Mouse (Mus musculus) small intestine, adult 2 months (tissue): ENCODE data around the gene Mrtfa.

Source experiments
- CTCF ChIP-seq: fragments of 200-500 bp; IDR thresholded peaks from 2 replicates; pipeline ENCODE4 v1.5.1; 2012; ENCODE audit warnings: low read depth, mild to moderate bottlenecking, control low read depth, inconsistent platforms, low read length, moderate library complexity, mixed read lengths; ENCODE audit not compliant: insufficient replicate concordance, insufficient read length; ENCODE audit errors: extremely low read depth
- POLR2A ChIP-seq: fragments of 200-500 bp; IDR thresholded peaks from 2 replicates; pipeline ENCODE4 v1.6.1; 2012; ENCODE audit warnings: low read depth, mild to moderate bottlenecking, control low read depth, inconsistent platforms, low read length, moderate library complexity

DNA sequence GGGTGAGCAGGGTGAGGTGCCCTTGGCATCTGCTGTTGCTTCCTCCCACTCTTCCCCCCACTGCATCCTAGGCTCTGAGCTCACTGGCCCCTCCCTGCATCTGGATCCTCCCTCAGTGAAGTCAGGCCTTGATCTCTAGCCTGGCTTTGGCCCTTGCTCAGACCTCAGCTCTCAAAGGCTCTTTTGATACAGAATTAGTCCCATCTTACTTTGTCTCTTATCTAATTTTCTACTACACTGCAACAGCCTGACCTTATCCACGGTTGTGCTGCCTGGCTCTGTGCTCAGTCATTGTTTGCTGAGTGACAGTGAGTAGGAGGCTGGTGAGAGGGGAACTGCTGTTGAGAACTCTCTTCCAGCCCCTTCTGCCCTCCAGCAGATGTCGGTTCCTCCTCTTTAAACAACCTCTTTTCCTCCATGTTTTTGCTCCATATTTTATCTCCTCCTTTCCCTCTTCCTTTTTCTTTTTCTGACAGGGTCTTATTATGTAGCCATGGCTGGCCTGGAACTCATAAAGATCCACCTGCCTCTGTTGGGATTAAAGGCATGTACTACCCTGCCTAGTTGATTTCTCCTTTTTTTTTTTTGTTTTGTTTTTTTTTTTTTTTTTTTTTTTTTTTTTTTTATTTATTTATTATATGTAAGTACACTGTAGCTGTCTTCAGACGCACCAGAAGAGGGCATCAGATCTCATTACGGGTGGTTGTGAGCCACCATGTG lies 190.0 kb downstream of the Mrtfa start:
- TF ChIP-seq CTCF (no peak), POLR2A (no peak)
